Mouse (Mus musculus) macrophage (primary cell): ENCODE data around the gene Exoc3l. TPM values are rescaled to one million over a fixed set of nuclear protein-coding genes. Genes with fewer than 3 reads are reported as not detected.

Source experiments
- H3K27ac ChIP-seq: fragments of 350-480 bp; formaldehyde crosslinking; 2 replicates; pipeline ENCODE4 v1.9.0; 2021
- H3K36me3 ChIP-seq: fragments of 350-480 bp; formaldehyde crosslinking; 2 replicates; pipeline ENCODE4 v1.9.0; 2021; ENCODE audit errors: inconsistent target
- H3K4me3 ChIP-seq: fragments of 350-480 bp; formaldehyde crosslinking; 2 replicates; pipeline ENCODE4 v1.9.0; 2021; ENCODE audit errors: inconsistent target
- H3K79me2 ChIP-seq: fragments of 350-480 bp; formaldehyde crosslinking; 2 replicates; pipeline ENCODE4 v1.9.0; 2021; ENCODE audit errors: inconsistent target
- WGBS: methylation state at CpG from one replicate; pipeline ENCODE4 v1.1.7; 2026; ENCODE audit warnings: inconsistent platforms; ENCODE audit not compliant: missing documents; 5-methylcytosine and 5-hydroxymethylcytosine counted together
- polyA plus RNA-seq: library from polyadenylated mRNA; stranded (reverse); fragments of 250-400 nt; gene quantifications from 3 replicates; pipeline ENCODE4 v1.2.4, GENCODE M21; 2018; ENCODE audit warnings: inconsistent platforms

The Exoc3l gene
- polyA plus RNA-seq, 1 experiment from 2014 or later = not detected

- no peak overlapping the region for H3K27ac ChIP-seq
- no peaks in the 10 kb centered on the region for H3K36me3 ChIP-seq
- H3K79me2 ChIP-seq = no peaks in the 10 kb centered on the region
- no peak overlapping the region for H3K4me3 ChIP-seq
- WGBS = 24% methylated on average over 10 of the region's 11 CpGs
These were observed 20.5 kb downstream of the Exoc3l start for GRCm38 (mm10) chr8:105275387-105275786.

DNA sequence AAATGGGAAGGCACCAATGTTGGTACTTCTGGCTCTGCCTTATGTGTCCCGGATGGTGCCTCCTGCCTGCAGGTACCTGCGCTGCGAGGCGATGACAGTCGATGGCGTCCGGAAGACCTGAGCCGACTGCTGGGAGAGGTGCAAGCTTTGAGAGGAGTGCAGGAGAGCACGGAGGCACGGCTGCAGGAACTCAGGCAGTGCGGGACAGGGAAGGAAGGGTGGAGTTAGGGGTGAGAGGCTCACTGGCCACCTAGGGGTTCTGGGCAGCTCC lies 25.1 kb downstream of the Exoc3l start:
- H3K4me3 ChIP-seq = no peak overlapping the region
- 42% methylated on average over 11 of the region's 11 CpGs for WGBS
- peaks cover 10% of the 10 kb centered on the region; the same call in 1 of the 2 replicates for H3K36me3 ChIP-seq
- no peak overlapping the region for H3K27ac ChIP-seq
- H3K79me2 ChIP-seq = no peaks in the 10 kb centered on the region

DNA sequence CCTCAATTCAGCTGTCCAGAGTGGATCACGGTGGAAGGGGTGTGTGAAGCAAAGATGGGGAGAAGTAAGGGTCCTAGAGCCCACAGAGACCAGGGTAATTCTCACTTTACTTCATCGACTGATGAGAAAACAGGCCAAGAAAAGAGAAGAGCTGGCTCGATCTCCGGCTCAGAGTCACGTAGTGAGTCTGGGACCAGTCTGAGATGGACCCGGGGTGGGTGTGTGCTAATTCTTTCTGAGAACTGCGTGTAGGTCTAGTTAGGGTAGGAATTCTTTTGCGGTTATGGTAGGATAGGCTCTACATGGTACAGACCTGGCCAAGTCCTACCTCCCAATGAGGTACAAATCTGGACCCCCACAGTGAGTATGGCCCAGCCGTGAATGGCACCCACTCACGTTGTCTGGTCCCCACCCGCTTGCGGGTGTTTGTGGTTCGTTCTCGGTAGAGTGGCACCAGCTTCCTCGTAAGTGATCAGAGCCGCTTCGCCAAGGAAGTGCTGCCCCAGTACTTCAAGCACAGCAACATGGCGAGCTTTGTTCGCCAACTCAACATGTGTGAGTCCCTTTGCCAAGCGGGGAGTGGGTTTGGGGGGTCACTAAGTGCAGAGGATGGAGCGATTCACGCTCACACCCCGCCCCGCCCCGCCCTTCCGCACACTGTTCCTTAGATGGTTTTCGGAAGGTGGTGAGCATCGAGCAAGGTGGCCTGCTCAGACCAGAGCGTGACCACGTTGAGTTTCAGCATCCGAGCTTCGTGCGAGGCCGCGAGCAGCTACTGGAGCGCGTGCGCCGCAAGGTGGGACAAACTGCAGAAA lies 25.6 kb downstream of the Exoc3l start:
- H3K36me3 ChIP-seq = peaks cover 10% of the 10 kb centered on the region; the same call in 1 of the 2 replicates
- WGBS = 26% methylated on average over 38 of the region's 39 CpGs
- no peaks in the 10 kb centered on the region for H3K79me2 ChIP-seq
- peak overlapping the region; percentile 18 for H3K4me3 ChIP-seq
- H3K27ac ChIP-seq = no peak overlapping the region

GRCm38 (mm10) chr8:105269461-105269947 lies 26.4 kb downstream of the Exoc3l start, which contains the start of gene Hsf4:
TSS of gene Hsf4 (plus strand) at chr8:105269801.
- H3K27ac ChIP-seq = no peak within 1 kb of the TSS
- peak within 1 kb of the TSS; percentile 18 for H3K4me3 ChIP-seq
- no peaks in the 10 kb centered on the region for H3K79me2 ChIP-seq
- H3K36me3 ChIP-seq = peaks cover 10% of the 10 kb centered on the region; the same call in 1 of the 2 replicates
- 3% methylated on average over 39 of the region's 42 CpGs for WGBS

DNA sequence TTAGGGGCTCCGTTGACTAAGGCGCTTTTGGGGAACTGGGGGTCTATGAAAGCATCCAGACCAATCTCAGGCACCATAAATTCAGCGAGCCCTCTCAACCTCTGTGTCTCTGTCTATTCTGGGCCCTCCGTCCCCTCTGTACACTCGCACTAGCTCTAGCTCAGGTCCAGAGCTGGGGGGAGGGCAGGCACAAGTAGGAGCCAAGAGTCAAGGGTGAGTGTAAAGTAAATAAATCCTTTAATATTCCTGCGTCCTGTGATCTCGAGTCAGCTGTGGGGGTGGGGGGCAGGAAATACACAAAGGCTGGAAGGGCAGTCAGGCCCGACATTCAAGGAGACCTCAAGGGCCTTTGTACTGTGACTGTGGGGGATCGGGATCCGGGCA lies 26.8 kb downstream of the Exoc3l start:
- 34% methylated on average over 10 of the region's 10 CpGs for WGBS
- H3K27ac ChIP-seq = no peak overlapping the region
- H3K4me3 ChIP-seq = no peak overlapping the region; the same call in 1 of the 2 replicates
- H3K36me3 ChIP-seq = peaks cover 10% of the 10 kb centered on the region; the same call in 1 of the 2 replicates
- H3K79me2 ChIP-seq = peaks cover 2% of the 10 kb centered on the region; the same call in 1 of the 2 replicates

- no peak overlapping the region for H3K4me3 ChIP-seq
- peaks cover 10% of the 10 kb centered on the region; the same call in 1 of the 2 replicates for H3K36me3 ChIP-seq
- 60% methylated on average over 65 of the region's 65 CpGs for WGBS
- peaks cover 7% of the 10 kb centered on the region; the same call in 1 of the 2 replicates for H3K79me2 ChIP-seq
- no peak overlapping the region for H3K27ac ChIP-seq
These were observed 27.4 kb downstream of the Exoc3l start for GRCm38 (mm10) chr8:105268342-105269074.

GRCm38 (mm10) chr8:105266775-105267174 lies 29.1 kb downstream of the Exoc3l start:
- Histone ChIP-seq H3K4me3 (no peak overlapping the region), H3K36me3 (peaks cover 10% of the 10 kb centered on the region; the same call in 1 of the 2 replicates), H3K27ac (no peak overlapping the region), H3K79me2 (peaks cover 16% of the 10 kb centered on the region; the same call in 1 of the 2 replicates)
- WGBS = 84% methylated on average over 13 of the region's 13 CpGs

DNA sequence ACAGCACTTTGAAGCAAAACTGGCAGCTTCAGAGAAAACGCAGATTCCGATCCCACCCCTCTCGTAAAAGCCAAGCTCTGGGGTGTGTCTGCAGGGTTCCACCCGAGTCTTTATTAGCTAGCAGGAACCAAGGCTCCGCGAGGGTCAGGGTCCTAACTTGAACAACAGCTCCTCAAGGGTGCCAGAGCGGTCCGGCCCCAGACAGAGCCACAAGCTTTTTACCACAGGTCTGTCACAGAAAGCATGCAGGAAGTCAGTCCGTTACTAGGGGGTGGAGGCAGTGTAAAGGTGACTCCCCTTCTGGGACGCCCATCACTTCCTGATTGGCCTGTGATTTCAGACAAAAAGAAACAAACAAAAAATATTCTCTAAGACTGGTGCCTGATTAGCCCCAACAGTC lies 30.8 kb downstream of the Exoc3l start:
- Histone ChIP-seq H3K27ac (peak overlapping the region; percentile 55), H3K4me3 (peak overlapping the region; percentile 95), H3K36me3 (peaks cover 10% of the 10 kb centered on the region; the same call in 1 of the 2 replicates), H3K79me2 (peaks cover 16% of the 10 kb centered on the region; the same call in 1 of the 2 replicates)
- WGBS = 2% methylated on average over 10 of the region's 10 CpGs

DNA sequence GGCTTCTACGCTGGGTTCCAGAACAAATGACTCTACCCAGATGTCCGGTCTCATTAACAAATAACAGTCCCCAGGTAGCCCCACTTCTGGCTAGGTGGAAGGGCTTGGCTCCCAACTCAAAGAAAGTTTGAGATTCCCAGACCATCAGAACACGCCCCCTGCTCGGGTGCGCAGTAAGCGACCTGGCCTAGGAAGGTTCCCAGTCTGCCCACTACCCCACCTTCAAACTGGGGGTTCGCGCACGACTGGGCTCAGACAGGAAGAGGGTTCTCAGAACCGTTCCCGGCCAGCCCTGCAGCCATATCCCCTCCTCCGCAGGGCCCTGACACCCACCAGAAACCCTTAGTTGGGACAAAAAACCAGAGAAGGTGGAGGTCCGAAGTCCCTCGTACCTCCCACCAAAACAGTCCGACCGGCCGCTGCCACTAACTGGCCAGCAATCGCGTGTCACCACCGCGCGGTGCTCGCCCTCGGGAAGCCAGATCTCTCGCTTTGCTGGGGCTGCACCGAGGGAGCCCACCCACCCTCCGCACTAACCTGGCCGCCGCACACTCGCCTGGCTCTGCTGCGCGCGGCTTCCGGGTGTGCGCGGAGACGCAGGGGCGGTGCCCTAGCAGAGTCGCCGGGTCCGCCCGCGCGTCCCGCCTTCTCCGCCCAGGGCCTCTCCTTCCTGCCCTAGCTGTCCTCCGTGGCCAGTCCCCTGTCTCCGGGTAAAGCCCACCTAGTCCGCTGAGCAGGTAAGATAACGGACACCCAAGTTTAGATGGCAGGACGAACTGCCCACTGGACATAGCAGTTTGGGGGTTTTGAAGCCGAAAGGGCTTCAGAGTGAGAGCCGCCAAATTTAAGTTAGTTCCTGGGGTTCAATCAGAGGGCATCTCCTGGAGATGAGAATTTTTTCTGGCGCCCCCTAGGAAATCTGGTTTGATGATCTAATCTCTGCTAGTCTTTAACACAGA lies 31.6 kb downstream of the Exoc3l start, which contains the start of the genes Tradd and Fbxl8:
Tradd (minus strand) TSS at position 586 of the 959 bp plus-strand sequence.
Fbxl8 (plus strand) TSS at position 625 of the 959 bp plus-strand sequence.
- WGBS = 1% methylated on average over 54 of the region's 54 CpGs
- H3K27ac ChIP-seq = peak within 1 kb of the TSS; percentile 55

DNA sequence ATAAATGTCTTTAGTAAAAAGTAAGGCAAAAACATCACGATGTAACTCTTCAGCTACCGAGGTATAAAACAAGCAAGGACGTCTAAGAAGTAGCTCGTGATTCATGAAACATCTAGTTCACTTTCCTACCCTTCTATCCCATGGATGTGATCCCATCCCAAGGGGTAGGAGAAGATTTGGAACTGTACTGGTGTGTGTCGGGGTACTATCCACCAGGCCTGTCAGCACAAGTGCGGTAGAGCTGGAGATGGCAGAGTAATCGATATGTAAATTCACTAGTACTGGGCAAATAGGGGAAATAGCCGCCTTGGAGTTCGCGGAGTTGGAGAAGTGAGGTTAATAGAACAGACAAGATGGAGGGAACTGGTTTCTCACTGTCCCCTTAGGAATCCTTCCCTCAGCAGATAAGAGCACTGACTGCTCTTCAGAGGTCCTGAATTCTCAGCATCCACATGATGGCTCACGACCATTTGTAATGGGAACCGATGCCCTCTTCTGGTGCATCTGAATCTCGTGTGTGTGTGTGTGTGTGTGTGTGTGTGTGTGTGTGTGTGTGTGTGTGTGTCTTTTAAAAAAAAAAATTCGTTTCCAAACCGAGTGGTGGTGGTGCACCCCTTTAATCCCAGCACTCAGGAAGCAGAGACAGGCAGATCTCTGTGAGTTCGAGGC lies 32.5 kb downstream of the Exoc3l start:
- peaks cover 10% of the 10 kb centered on the region; the same call in 1 of the 2 replicates for H3K36me3 ChIP-seq

More for the DNA sequence above, 31.6 kb downstream of the Exoc3l start, which contains the start of the genes Tradd and Fbxl8:
- Histone ChIP-seq H3K36me3 (peaks cover 10% of the 10 kb centered on the region; the same call in 1 of the 2 replicates), H3K4me3 (peak within 1 kb of the TSS; percentile 95), H3K79me2 (peaks cover 16% of the 10 kb centered on the region; the same call in 1 of the 2 replicates)

DNA sequence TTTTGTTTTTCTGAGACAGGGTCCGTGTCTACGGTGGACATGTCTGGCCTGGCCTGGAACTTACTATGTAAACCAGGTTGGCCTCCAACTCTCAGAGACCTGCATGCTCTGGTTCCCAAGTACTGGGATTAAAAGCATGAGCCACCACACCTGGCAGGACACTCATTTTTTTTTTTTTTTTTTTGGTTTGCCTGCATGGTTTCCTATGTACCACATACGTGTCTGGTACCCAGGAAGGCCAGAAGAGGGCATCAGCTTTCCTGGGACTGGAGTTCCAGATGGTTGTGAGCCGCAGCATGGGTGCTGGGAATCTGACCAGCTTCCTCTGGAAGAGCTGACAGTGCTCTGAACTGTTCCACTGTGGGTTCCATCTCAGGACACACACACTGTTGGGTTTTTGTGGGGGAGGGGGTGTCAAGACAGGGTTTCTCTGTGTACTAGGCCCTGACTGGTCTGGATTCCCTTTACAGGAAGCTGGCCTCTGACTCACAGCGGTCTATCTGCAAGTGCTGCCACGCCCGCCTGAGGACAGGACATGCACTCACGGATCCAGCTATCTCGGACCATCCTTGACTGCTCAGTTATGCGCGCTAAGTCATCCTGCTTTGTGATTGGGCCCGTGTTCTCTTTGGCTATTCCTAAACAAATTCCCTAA lies 34.4 kb downstream of the Exoc3l start:
- Histone ChIP-seq H3K36me3 (no peaks in the 10 kb centered on the region; the same call in 1 of the 2 replicates), H3K4me3 (no peak overlapping the region), H3K27ac (no peak overlapping the region), H3K79me2 (peaks cover 16% of the 10 kb centered on the region; the same call in 1 of the 2 replicates)
- WGBS = 89% methylated on average over 12 of the region's 12 CpGs

More for the DNA sequence above, 32.5 kb downstream of the Exoc3l start:
- Histone ChIP-seq H3K4me3 (peak overlapping the region; percentile 95), H3K79me2 (peaks cover 16% of the 10 kb centered on the region; the same call in 1 of the 2 replicates), H3K27ac (no peak overlapping the region)
- 67% methylated on average over 14 of the region's 16 CpGs for WGBS

GRCm38 (mm10) chr8:105260371-105261099 lies 35.4 kb downstream of the Exoc3l start:
- 84% methylated on average over 7 of the region's 7 CpGs for WGBS
- no peak overlapping the region for H3K27ac ChIP-seq
- no peak overlapping the region for H3K4me3 ChIP-seq
- peaks cover 16% of the 10 kb centered on the region; the same call in 1 of the 2 replicates for H3K79me2 ChIP-seq
- H3K36me3 ChIP-seq = no peaks in the 10 kb centered on the region; the same call in 1 of the 2 replicates
